Mouse (Mus musculus) cerebellum, adult (tissue): ENCODE results near the gene Ccnk.
A peak's percentile ranks its signal among the peaks of the same experiment; 100 is the strongest.

Experiments
- ATAC-seq: cut with Nextera tagmentation; 2 replicates; pipeline ENCODE4 v1.9.2; 2017; ENCODE audit warnings: mild to moderate bottlenecking, moderate library complexity, mixed read lengths; ENCODE audit not compliant: insufficient number of reproducible peaks, low FRiP score, low TSS enrichment

Ccnk gene

GRCm38 (mm10) chr12:108181716-108182115, 2.3 kb downstream of the Ccnk start:
- no peak for ATAC-seq

GRCm38 (mm10) chr12:108187541-108188091, 8.2 kb downstream of the Ccnk start:
- ATAC-seq = no peak; the same call in 1 of the 2 replicates

- no peak for ATAC-seq
Measured at GRCm38 (mm10) chr12:108193878-108194277, 14.5 kb downstream of the Ccnk start.

DNA sequence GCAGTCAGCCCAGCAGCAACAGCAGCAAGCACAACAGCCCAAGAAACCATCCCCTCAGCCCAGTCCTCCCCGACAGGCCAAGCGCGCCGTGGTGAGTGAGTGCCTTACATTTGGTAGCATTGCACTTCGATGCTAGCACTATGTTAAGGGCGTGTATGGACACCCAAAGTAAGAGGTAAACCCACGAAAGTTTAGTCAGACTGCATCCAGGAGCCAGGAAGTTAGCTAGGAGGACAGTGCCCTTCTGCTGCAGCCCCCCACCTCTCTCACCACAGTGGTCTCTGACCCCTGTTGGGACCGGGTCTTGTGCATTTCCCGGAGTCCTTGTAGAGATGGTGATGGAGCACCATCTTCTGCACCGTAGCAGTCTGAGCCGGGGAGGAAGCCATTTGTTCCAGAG, 16.4 kb downstream of the Ccnk start:
- ATAC-seq = no peak

GRCm38 (mm10) chr12:108198447-108198846, 19.1 kb downstream of the Ccnk start:
- ATAC-seq = no peak

DNA sequence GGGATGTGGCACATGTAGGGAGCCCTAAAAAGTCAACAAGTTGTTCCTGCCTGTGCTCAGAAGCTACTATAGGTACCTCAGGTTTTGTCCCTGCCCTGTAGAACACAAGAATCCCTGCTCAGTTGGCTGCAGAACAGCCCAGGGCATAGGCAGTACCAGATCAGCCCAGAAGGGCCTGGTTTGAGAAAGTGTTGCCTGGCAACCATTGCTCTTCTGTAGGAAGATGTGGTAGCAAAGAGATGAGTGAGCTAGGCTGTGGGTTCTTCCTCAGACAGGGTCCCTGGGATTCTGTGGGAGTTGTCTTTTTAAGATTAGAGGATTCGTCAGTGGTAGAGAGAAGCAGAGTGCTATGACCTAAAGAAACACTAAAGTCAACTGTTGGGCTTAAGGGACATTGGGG, 20.7 kb downstream of the Ccnk start:
- ATAC-seq = no peak

- no peak for ATAC-seq
Measured at GRCm38 (mm10) chr12:108203895-108204294, 24.5 kb downstream of the Ccnk start.

- no peak for ATAC-seq
Measured at GRCm38 (mm10) chr12:108204978-108205377, 25.6 kb downstream of the Ccnk start.

- peak; percentile 16; the same call in 1 of the 2 replicates for ATAC-seq
Measured at GRCm38 (mm10) chr12:108206641-108207040, 27.3 kb downstream of the Ccnk start.

- no peak for ATAC-seq
Measured at GRCm38 (mm10) chr12:108208216-108208615, 28.8 kb downstream of the Ccnk start.

DNA sequence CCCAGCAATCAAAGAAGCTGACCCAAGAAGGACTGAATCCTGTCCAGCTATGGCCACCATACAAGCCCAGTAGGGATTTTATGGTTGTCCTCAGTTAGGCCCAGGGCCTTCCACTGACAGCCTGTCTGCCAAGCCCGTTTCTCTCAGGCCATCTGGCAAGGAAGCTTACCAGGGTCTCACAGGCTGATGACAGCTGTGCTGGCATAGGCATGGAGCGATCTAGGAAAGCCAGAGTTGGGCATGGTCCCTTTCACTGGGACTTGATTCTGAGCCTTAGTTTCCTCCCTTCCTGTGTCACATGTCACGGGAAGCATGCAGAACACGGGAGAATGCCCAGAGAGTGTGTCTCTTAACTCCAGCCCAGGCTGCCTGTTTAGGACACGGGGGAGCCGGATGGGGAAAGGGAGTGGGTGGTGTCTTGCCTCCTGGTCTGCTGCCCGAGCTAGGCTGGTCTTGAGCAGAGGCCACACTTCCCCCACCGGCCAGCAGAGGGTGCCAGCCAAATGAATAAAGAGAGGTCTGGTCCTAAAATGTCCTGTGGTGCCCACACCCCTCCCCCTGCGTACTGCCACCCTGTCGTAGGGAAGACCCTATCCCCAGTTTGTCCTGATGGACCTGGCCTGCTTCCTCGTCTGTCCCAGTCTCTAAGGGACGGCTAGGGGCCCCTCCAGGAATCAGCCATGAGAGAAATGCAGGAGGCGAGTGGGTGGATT, 29.5 kb downstream of the Ccnk start:
- ATAC-seq = no peak

DNA sequence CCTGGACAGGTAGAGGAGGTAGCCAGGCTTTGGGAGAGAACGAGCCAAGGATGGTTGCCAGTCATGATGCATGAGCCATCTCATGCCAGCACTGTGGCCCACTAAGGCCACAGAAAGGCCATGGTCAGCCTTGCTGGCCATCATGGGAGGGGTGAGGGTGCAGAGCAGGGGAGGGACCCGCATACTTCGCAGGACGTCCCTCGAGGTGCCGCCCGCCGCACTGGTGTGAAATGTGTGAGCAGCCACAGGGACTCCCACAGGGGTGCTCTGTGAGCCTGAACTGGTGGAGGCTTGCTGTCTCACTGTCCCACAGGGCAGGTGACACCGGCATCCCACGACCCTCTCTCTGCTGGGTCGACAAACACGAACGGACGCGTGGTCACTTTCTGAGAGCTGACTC, 31.2 kb downstream of the Ccnk start:
- ATAC-seq = no peak

DNA sequence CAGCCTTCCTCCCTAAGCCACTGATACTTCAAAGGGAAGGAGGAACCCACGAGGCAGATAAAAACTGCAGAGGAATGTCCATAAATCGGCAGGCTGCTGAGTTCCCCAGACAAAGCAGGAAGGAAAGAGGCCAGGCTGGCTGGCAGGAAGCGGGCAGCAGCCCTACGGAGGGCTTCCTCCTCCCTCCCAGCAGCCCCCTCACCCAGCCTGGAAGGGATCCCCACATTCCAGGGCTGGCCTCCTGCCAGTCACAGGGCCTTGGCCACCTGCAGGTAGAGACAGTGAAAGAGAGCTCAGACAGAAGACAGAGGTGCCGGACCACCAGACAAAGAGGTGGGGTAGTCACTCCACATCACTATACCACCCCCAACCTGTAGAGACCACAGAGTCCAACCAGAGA, 32.7 kb downstream of the Ccnk start:
- ATAC-seq = no peak

GRCm38 (mm10) chr12:108212476-108212875, 33.1 kb downstream of the Ccnk start:
- ATAC-seq = no peak

DNA sequence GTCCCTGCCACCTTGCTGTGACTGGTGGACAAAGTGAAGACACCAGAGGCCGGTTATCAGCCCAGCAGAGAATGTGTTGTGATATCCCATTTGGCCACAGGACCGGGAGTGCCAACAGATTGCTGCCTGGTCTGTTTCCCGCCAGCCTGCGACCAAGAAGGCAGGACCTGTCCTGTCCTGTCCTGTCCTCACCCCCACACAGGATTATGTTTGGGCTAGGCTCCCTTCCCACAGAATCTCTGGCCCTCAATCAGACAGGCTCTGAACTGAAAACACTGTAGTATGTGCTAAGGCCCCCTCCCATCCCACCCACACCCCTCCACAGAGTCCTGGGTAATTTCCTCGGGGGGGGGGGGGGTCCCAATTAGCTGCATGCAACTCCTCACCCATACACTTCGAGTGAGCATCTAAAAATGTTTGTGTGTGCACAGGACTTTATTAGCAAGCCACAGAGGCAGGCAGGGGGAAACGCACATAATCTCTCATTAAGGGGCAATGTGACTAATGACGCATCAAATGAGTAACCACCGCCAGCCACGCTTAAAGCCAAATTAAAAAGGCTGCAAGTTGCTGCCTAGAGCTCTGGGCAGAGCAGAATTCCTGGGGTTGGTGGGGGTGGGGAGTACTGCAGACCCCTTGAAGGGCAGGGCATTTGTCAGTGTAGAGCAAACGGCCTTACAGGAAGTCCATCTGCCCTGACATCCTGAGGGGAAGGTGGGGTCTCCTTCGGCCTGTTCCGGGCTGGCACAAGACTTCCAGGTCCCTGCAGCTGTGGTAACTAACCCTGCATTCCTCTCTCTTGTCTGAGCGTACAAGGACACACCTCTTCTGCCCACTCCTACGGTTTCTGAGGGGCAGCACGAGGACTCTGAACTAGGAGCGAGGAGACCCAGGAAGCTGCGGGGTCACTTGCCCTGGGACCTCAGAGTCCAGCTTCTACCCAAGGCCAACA, 34.0 kb downstream of the Ccnk start:
- no peak for ATAC-seq

- ATAC-seq = no peak
Measured at GRCm38 (mm10) chr12:108215090-108215489, 35.7 kb downstream of the Ccnk start.

- no peak for ATAC-seq
Measured at GRCm38 (mm10) chr12:108216611-108217370, 37.4 kb downstream of the Ccnk start.

DNA sequence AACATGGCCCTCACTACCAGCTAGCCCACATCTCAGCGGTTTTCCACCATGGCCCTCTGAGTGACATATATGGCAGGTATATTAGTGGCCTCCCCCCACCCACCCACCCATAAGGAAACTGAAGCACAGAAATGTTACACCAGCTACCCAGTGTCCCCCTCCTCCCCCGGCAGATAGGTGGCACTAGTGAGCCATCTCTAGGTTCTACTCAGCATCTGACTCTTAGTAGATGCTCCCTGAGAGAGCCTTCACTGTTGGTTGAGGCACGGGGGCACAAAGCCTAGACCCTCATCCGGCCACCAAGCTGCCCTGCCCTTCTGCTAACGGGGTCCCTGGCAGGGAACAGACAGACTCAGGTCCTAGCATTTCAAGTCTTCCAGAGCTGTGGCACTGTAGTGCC, 38.2 kb downstream of the Ccnk start:
- ATAC-seq = no peak

DNA sequence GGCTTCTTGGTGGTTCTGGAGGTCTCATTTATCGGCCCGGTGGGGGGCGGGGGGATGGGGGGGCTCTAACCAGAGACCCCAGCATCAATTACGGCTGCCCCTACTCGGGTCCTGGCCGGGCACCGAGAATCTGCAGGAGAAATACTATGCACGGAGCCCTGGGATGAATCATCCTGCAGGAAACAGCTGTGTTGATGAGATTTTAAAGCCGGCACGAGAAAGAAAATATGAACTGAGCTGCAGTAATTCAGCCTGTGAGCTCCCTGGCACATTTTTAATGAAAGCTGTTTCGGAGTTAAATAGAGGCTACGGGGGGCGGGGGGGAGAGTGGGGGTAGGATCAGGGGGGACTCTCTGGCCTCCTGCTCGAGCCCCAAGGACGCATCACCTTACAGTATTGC, 39.8 kb downstream of the Ccnk start:
- no peak for ATAC-seq

- ATAC-seq = no peak
Measured at GRCm38 (mm10) chr12:108219825-108220616, 40.6 kb downstream of the Ccnk start.
